Mouse (Mus musculus): ENCODE measurements around the gene Ssr2.
"Not testable (repeated sequence)": the region's sequence is repeated elsewhere in the genome, so short reads cannot be mapped to it uniquely, and the experiment has no call there.

Ssr2 gene

GRCm38 (mm10) chr3:88604863-88605262 is 29.2 kb downstream of the Ssr2 start:
- DNase-seq = no peak

- not testable (repeated sequence) for DNase-seq
Measured at GRCm38 (mm10) chr3:88605666-88606065, 30.0 kb downstream of the Ssr2 start, which contains the start of gene Arhgef2. TSS of gene Arhgef2 (plus strand) at chr3:88605966.

- DNase-seq = peak; percentile 90 to 94
Measured at GRCm38 (mm10) chr3:88607065-88607757, 31.5 kb downstream of the Ssr2 start.

- no peak for DNase-seq
Measured at GRCm38 (mm10) chr3:88607758-88608138, 32.1 kb downstream of the Ssr2 start.

GRCm38 (mm10) chr3:88609066-88609465 is 33.4 kb downstream of the Ssr2 start:
- no peak for DNase-seq

DNA sequence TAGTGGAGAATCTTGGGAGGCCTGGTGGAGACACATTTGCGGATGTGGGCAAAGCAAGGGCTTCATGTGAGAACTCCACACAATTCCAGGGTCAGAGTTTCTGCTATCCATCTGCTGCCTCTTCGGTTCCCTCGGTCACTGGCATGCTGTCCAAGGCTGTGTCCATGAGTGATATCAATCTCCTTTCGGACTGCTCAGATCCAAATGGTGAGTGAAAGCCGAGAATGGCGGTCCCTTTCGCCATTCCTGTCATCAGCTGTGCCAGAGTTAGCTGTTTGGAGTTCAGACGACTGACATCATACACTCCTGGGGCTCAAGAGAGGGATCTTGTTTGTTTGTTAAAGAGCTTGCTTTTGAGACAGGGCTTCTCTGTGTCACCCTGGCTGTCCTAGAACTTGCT is 38.7 kb downstream of the Ssr2 start:
- DNase-seq = no peak

- peak in 1 of 2 experiments; percentile 62 for DNase-seq
Measured at GRCm38 (mm10) chr3:88615117-88615516, 39.4 kb downstream of the Ssr2 start.

DNA sequence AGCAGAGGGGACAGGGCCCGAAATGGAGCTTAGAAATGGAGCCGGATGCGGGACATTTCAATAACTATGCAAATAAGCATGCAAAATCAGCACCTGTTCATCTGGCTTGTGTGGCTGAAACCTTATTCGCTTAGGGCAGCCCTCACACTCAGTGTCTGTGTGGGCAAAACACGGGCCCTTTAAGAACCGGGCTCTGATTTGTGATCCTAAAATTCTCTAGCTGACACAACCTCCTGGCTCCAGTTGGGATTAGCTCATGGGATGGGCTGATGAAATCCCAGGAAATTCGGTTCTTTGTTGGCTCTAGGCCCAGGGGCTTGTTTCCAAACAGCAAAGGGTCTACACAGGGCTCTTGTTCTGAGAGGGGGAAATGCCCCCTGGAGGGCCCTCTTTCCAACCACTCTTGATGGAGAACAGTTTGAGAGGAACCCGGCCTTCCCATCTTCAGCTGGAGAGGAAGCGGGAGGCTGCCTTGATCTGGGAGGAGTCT is 40.3 kb downstream of the Ssr2 start:
- DNase-seq = peak; percentile 73 to 74

DNA sequence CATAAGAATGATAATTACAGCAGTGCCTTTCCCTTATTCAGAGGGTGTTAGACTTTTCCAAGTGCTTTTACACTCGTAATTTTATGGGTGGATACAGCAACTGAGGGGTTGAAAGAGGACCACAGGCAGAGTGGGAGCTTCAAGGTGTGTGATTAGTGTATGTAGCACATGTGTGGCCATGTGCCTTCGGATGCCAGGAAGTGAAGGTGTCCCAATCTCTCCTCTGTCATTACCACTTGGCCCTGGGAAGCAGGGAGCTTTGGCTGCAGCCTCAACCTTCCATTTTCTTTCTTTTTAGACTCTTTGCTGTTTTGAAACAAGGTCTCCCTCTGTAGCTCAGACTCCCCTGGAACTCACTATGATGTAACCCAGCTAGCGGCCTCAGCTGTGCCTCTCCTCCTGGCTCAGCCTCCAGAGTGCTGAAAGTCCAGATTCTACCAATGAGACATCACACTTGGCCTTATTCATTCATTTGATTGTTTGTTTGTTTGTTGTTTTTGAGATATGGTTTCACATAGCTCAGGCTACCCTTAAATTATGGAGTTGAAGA is 41.4 kb downstream of the Ssr2 start:
- DNase-seq = no peak

DNA sequence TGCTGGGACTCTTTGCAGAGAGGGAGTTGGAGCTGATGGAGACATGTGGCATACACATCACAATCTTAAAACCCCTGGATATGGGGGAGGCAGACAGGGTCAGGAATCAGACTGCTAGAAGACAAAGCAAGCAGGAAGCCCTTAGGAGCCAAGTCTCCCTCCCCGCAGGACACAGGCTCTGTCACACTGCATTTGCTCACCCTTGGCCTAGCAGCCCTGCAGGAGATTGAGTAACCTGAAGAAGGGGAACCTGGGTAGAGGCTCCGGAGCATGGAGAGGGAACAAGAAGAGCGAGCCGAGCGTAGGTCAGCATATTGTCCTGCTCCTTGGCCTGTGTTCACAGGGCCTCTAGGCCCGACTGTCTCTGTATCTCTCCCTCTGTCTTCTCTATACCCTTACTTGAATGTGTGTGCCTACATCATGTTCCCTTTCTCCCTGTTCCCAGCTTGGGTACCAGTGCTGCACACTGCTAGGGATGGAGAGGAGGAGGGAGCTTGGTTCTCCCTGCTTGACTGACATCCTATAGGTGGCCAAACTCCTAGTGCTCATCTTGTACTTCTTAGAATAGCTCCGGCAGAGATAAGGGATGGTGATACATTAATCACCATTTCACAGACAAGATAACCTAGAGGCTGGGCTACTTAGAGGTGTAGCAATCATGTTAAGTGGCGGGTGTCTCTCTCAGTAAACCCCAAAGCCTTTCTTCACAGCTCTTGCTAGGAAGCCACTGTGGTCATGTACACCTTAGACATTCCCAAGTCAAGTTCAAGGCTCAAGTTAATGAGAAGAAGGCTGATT is 42.6 kb downstream of the Ssr2 start:
- DNase-seq = no peak

DNA sequence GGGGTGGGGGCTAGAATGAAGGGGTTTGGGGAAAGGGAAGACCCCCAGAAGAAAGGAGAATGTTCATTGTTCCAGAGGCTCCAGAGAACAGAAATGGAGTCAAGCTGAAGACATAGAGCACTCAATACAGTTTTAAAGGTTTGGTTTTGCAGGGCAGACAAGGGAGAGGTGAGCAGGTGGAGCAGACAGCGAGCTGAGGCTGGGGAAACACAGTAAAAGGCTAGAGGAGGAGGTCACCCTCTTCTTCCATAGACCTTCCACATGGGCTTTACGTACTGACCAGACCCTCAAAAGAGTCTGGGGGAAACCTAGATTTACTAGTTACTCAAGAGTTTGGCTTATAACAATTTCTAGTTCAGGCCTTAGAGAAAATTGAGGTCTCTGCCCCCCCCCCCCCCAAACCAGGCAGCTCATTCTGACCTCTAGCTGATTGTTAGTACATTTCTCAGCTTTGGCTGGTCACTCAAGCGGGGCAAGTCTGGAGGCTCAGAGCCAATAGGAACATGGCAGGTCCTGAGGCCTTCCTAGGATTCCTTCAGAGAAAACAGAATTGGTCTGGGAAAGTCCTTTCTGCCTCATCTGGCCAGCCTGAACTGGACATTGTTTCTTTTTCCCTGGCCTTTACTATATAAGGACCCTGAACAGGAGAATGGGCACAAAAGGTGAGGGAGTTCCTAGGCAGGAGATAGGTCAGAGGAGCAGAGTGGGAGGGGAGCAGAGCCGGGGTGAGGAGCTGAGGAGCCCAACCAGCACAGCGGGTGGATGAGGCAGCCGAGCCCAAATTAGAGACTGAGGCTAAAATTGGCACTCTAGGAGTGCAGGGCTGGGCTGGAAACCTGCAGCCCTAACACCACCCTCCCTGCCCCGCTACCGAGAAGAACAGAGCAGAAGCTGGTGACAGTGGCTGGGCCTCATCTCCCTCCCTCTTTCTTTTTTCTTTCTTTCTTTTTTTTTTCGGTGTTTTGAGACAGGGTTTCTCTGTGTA is 43.7 kb downstream of the Ssr2 start:
- peak; percentile 70 to 85 for DNase-seq

- no peak for DNase-seq
Measured at GRCm38 (mm10) chr3:88620146-88620991, 44.7 kb downstream of the Ssr2 start.

DNA sequence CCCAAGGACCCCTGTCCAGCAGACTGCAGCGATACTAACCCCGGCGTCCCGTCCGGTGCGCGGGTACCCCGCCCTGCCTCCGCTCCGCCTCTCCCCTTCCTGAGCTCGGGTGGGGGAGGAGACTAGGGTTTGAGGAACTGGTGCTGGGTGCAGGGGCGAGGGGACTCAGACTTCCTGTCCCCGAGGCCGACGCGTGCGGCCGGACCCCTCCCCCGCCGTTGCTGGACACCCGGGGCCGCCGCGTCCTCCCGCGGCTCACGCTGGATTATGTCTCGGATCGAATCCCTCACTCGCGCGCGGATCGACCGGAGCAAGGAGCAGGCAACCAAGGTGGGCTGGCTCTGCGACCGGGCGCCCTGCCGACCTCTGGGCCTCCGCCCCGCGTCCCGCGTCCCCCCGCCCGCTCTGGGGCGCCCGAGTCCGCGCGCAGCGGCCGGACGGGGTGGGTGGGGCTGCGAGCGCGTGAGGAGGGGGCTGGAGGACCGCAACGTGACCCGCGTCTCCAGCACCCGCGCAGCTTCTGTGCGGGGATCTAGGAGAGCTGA is 45.4 kb downstream of the Ssr2 start:
- DNase-seq = peak; percentile 73 to 77

GRCm38 (mm10) chr3:88621537-88622112 is 45.9 kb downstream of the Ssr2 start:
- no peak for DNase-seq

DNA sequence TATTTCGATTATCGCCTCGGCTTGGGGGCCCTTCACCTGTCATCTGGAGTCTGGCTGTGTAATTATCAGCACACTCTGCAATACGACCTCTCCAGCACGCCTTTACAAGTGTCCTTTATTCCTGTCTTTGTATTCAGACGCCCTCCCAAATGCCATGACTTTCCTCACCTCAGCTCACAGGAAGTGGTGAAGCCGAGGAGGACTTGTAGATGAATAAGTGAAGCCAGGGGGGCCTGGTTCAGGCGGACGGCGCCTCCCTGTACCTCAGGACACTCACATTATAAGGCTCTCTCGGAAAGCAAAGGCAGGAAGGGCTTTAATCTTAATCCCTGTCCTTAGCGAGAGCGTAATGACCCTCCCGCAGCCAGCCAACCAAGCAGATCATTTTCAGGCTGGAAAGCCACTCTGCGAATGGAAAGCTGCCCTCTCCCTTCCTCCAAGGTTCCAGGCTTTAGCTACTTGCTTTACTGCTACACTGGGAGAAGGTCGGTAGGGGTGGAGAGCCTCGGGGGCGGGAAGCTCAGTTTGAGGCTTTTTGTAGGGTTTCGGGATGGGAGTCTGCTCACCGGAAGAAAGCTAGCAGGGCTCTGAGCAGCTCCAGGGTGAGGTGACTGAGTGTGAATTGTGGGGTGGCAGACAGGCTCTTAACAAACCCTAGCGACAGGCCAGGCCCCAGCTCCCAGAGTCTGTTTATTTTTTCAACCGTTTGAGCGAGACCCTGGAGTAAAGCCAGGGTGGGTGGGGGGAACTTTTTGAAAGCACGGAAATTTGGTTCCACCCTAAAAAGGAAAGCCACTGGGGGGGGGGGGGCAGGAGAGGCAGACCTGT is 46.7 kb downstream of the Ssr2 start:
- peak in 1 of 2 experiments; percentile 59 for DNase-seq

DNA sequence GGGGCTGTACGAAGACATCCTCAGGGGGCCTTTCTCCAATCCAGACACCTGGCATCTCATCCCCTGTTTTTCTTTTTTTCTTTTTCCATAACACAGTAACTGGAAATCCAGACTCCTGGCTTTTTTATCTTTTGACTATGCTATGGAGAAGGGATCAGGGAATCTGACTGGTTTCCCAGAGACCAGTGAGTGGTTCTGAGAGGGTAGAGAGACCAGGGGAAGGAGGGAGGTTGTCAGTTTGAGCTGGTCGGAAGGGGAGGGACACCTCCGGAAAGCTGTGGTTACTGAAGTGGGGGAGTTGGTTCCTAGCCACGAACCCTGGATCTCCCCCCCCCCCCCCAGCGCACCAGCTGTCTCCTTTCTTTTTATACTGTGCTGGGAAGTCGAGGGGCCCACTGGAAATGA is 47.3 kb downstream of the Ssr2 start:
- peak; percentile 52 to 61 for DNase-seq

DNA sequence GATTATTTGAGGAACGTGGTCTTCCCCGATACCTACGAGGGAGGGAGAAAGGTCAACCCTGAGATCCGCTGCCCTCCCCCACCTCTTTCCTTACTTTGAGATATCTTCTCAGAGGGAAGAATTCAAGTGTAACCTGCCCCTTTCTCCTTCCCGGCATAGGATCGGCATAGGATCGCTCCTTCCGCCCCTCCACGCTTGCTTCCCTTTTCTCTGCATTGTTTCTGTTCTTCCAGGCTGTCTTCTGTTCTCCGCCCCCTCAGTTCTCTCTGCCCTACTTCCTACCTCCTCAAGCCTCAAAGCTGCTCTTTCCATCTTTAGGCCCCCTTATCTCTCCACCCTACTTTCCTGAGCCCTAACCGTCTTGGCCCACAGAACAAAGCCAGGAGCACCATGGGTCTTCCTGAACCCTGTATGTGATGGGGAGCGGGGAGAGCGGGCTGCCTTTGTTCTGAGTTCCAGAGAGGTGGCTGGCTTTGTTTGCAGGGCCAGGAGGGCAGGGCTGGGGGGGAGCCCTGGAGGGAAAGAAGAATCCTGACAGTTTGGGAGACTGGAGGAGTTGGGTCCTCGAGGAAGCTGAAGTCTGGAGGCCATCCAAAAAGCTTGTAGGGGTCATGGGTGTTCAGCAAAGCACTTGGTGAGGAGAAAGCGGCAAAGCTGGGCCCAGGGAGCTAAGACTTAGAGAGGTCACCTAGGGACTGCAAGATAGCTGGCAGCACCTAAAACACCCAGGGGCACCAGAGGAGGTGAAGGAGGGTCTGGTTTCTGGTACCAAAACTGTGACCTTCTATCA is 47.9 kb downstream of the Ssr2 start:
- DNase-seq = peak in 1 of 2 experiments; percentile 53

GRCm38 (mm10) chr3:88624324-88624723 is 48.6 kb downstream of the Ssr2 start:
- peak; percentile 77 to 83 for DNase-seq

- DNase-seq = no peak
Measured at GRCm38 (mm10) chr3:88624951-88625350, 49.3 kb downstream of the Ssr2 start.
